Mouse (Mus musculus) kidney, postnatal 25 days (tissue): ENCODE measurements at regions not wholly inside any gene's neighbourhood (a gene's known extent, or its start where the extent isn't known, plus 50 kb on each side); places are given as distances from the start of the nearest gene placed in this dataset.

ENCODE experiments used
- DNase-seq, 2 experiments: peaks; one replicate each; pipeline ENCODE4 v3.0.0; 2021; ENCODE audit warnings: mixed read lengths in 2 of 2

- DNase-seq: peak in 1 of 2 experiments; percentile 7
These were observed 71.4 kb downstream of the Fam173b start for GRCm38 (mm10) chr15:31673038-31673437.

- DNase-seq: peak in 1 of 2 experiments; percentile 9
These were observed 75.1 kb downstream of the Fam173b start for GRCm38 (mm10) chr15:31676771-31677191.

- DNase-seq: no peak
These were observed 91.5 kb downstream of the Fam173b start for GRCm38 (mm10) chr15:31693109-31693508.

- no peak for DNase-seq
These were observed 93.4 kb downstream of the Fam173b start for GRCm38 (mm10) chr15:31694877-31695671.

GRCm38 (mm10) chr15:31703400-31703799, 101.7 kb downstream of the Fam173b start:
- DNase-seq: no peak

GRCm38 (mm10) chr15:31707416-31707815, 105.8 kb downstream of the Fam173b start:
- no peak for DNase-seq

GRCm38 (mm10) chr15:31721019-31721418, 119.4 kb downstream of the Fam173b start:
- peak in 1 of 2 experiments; percentile 4 for DNase-seq

- no peak for DNase-seq
These were observed 120.8 kb downstream of the Fam173b start for GRCm38 (mm10) chr15:31722429-31722828.

- DNase-seq: no peak
These were observed 122.6 kb downstream of the Fam173b start for GRCm38 (mm10) chr15:31724252-31724651.

GRCm38 (mm10) chr15:31729133-31729532, 127.5 kb downstream of the Fam173b start:
- no peak for DNase-seq

- DNase-seq: no peak
These were observed 140.0 kb downstream of the Fam173b start for GRCm38 (mm10) chr15:31741686-31742085.

- DNase-seq: no peak
These were observed 142.9 kb downstream of the Fam173b start for GRCm38 (mm10) chr15:31744570-31744969.

- DNase-seq: no peak
These were observed 151.0 kb downstream of the Fam173b start for GRCm38 (mm10) chr15:31752632-31753031.

- DNase-seq: no peak
These were observed 152.1 kb downstream of the Fam173b start for GRCm38 (mm10) chr15:31753578-31754281.

- DNase-seq: no peak
These were observed 167.6 kb downstream of the Fam173b start for GRCm38 (mm10) chr15:31768959-31769844.

GRCm38 (mm10) chr15:31783081-31783480, 181.4 kb downstream of the Fam173b start:
- peak; percentile 63 to 72 for DNase-seq

GRCm38 (mm10) chr15:31785022-31785421, 183.4 kb downstream of the Fam173b start:
- no peak for DNase-seq

GRCm38 (mm10) chr15:31798863-31799262, 197.2 kb downstream of the Fam173b start:
- no peak for DNase-seq

- DNase-seq: peak in 1 of 2 experiments; percentile 40
These were observed 203.9 kb downstream of the Fam173b start for GRCm38 (mm10) chr15:31805522-31805921.

GRCm38 (mm10) chr15:31815551-31815950, 213.9 kb downstream of the Fam173b start:
- no peak for DNase-seq

- no peak for DNase-seq
These were observed 217.6 kb downstream of the Fam173b start for GRCm38 (mm10) chr15:31819219-31819618.

- peak in 1 of 2 experiments; percentile 9 for DNase-seq
These were observed 225.6 kb downstream of the Fam173b start for GRCm38 (mm10) chr15:31827219-31827618.

GRCm38 (mm10) chr15:31841519-31841918, 239.9 kb downstream of the Fam173b start:
- no peak for DNase-seq
